Mouse (Mus musculus): ENCODE measurements at regions not wholly inside any gene's neighbourhood (a gene's known extent, or its start where the extent isn't known, plus 50 kb on each side); places are given as distances from the start of the nearest gene placed in this dataset.

- TF ChIP-seq POLR2A (IDR thresholded peaks at IDR 0.05; ENCODE audit: borderline replicate concordance, extremely low read depth, low read depth, low read length) (no peak), CTCF (IDR thresholded peaks at IDR 0.05; ENCODE audit: insufficient read depth, low read length) (no peak)
Observed at GRCm38 (mm10) chr3:80123666-80124065, 239.3 kb downstream of the Fam198b start.

Measured in lung, adult 2 months (tissue).